Comparison of ENCODE assay signal across 13 mouse cellular contexts in the genomic region with DNA sequence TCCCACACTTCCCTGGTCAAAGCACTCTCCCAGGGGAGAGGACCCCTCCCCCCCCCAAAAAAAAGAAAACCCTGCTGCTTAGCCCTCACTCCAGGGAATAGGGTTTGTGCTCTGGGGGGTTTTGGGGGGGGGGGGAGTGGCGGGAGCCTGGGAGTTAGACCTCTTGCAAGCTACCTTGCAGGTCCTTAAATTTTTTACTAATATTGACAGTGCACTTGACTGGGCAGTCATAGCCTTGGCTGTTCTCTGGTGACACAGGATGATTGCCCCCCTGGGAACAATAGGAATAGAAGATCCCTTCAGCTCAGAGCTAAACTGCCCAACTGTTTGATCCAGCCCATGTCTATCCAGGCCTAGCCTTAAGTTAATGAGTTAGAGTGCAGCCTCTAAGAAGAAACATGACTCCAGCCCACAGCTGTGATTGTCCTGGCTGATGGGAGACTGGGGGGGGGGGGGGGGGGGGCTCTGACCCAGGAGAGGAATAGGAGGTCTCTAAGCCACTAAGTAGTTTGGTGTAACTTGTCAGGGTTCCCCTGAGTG. TPM values are rescaled to one million over a fixed set of nuclear protein-coding genes. Genes with fewer than 3 reads are reported as not detected.
DNase-seq lines count a peak whose midpoint lies in the region; ATAC-seq lines count a peak whose summit lies in the region.
"Had no signal": no experiment of that assay in that cellular context is flagged by ENCODE, and none has a peak within 500 bp of the region (broad histone marks: within the 10 kb centered on the region; RNA-seq: fewer than 3 reads in every experiment).

No protein-coding gene starts in this region.

- H3K9me3 ChIP-seq in forebrain, embryonic 14.5 days (replicated peaks; ENCODE audit: control insufficient read depth, low read length) = no peaks in the 10 kb centered on the region
- no peaks in the 10 kb centered on the region for H3K9me3 ChIP-seq in forebrain, embryonic 11.5 days (ENCODE audit: control insufficient read depth, low read length)
- no peaks in the 10 kb centered on the region for H3K9me3 ChIP-seq in lung, embryonic 15.5 days
- H3K9me3 ChIP-seq in hindbrain, embryonic 14.5 days (ENCODE audit: control insufficient read depth, low read length) = no peaks in the 10 kb centered on the region
- H3K9me3 ChIP-seq in neural tube, embryonic 13.5 days = no peaks in the 10 kb centered on the region
- H3K9me3 ChIP-seq: heart, embryonic 13.5 days had no signal

- H3K9ac ChIP-seq in forebrain, embryonic 14.5 days (ENCODE audit: low read length) = no peak overlapping the region
- H3K9ac ChIP-seq in forebrain, embryonic 11.5 days (ENCODE audit: low read length) = no peak overlapping the region
- no peak overlapping the region for H3K9ac ChIP-seq in lung, embryonic 15.5 days
- H3K9ac ChIP-seq in hindbrain, embryonic 14.5 days = no peak overlapping the region
- H3K9ac ChIP-seq in neural tube, embryonic 13.5 days = peak overlapping the region; percentile 83
- H3K9ac ChIP-seq: heart, embryonic 13.5 days had no signal

- no peak overlapping the region for H3K27ac ChIP-seq in forebrain, embryonic 14.5 days (ENCODE audit: low read depth, low read length)
- H3K27ac ChIP-seq in forebrain, embryonic 11.5 days (ENCODE audit: low read depth, low read length) = no peak overlapping the region
- peak overlapping the region; percentile 56; the same call in 1 of the 2 replicates for H3K27ac ChIP-seq in lung, embryonic 15.5 days
- no peak overlapping the region for H3K27ac ChIP-seq in hindbrain, embryonic 14.5 days
- H3K27ac ChIP-seq in neural tube, embryonic 13.5 days (replicated peaks) = no peak overlapping the region
- H3K27ac ChIP-seq: heart, embryonic 13.5 days; macrophage had no signal

- no peak overlapping the region for H3K4me3 ChIP-seq in forebrain, embryonic 14.5 days (ENCODE audit: low read depth, low read length)
- H3K4me3 ChIP-seq in forebrain, embryonic 11.5 days (ENCODE audit: low read depth, low read length) = no peak overlapping the region
- no peak overlapping the region for H3K4me3 ChIP-seq in lung, embryonic 15.5 days
- peak overlapping the region; percentile 71 for H3K4me3 ChIP-seq in hindbrain, embryonic 14.5 days (replicated peaks; ENCODE audit: low read length)
- peak overlapping the region; percentile 65 for H3K4me3 ChIP-seq in neural tube, embryonic 13.5 days
- H3K4me3 ChIP-seq: heart, embryonic 13.5 days had no signal

- peaks cover 34% of the 10 kb centered on the region for H3K27me3 ChIP-seq in forebrain, embryonic 14.5 days (replicated peaks; ENCODE audit: control insufficient read depth, insufficient read depth, low read length)
- H3K27me3 ChIP-seq in forebrain, embryonic 11.5 days (ENCODE audit: control insufficient read depth, insufficient read depth, low read length) = peaks cover 32% of the 10 kb centered on the region
- H3K27me3 ChIP-seq in lung, embryonic 15.5 days = peaks cover 49% of the 10 kb centered on the region
- 0 out of 2 replicates have a peak, but pooled peaks cover 3% of the 10 kb centered on the region for H3K27me3 ChIP-seq in hindbrain, embryonic 14.5 days (ENCODE audit: control insufficient read depth, insufficient read depth, low read length)
- peaks cover 35% of the 10 kb centered on the region for H3K27me3 ChIP-seq in neural tube, embryonic 13.5 days

- peak overlapping the region; percentile 98 for H3K4me2 ChIP-seq in forebrain, embryonic 14.5 days (ENCODE audit: low read length)
- H3K4me2 ChIP-seq in forebrain, embryonic 11.5 days (ENCODE audit: low read depth, low read length, severe bottlenecking) = no peak overlapping the region
- H3K4me2 ChIP-seq in lung, embryonic 15.5 days = peak overlapping the region; percentile 91; the same call in 1 of the 2 replicates
- peak overlapping the region; percentile 96 for H3K4me2 ChIP-seq in hindbrain, embryonic 14.5 days (replicated peaks)
- H3K4me2 ChIP-seq in neural tube, embryonic 13.5 days = peak overlapping the region; percentile 98
- H3K4me2 ChIP-seq: liver, embryonic 11.5 days had no signal

- no peaks in the 10 kb centered on the region for H3K36me3 ChIP-seq in forebrain, embryonic 14.5 days (ENCODE audit: control insufficient read depth, insufficient read depth, low read length)
- no peaks in the 10 kb centered on the region for H3K36me3 ChIP-seq in forebrain, embryonic 11.5 days (ENCODE audit: control insufficient read depth, insufficient read depth, low read length)
- no peaks in the 10 kb centered on the region for H3K36me3 ChIP-seq in lung, embryonic 15.5 days
- no peaks in the 10 kb centered on the region for H3K36me3 ChIP-seq in hindbrain, embryonic 14.5 days (replicated peaks; ENCODE audit: control insufficient read depth, insufficient read depth)
- H3K36me3 ChIP-seq in neural tube, embryonic 13.5 days = no peaks in the 10 kb centered on the region
- H3K36me3 ChIP-seq: heart, embryonic 13.5 days had no signal

- ATAC-seq in forebrain, embryonic 14.5 days = no peak
- ATAC-seq in forebrain, embryonic 11.5 days (replicated peaks; ENCODE audit: low FRiP score) = no peak
- peak; percentile 59 for ATAC-seq in lung, embryonic 15.5 days (ENCODE audit: borderline replicate concordance, extremely low read depth, low FRiP score, low TSS enrichment)
- ATAC-seq in hindbrain, embryonic 14.5 days (ENCODE audit: low FRiP score) = no peak
- no peak for ATAC-seq in neural tube, embryonic 13.5 days (ENCODE audit: low read depth)

- 18% methylated on average over 1 of the region's 1 CpGs for WGBS in forebrain, embryonic 14.5 days
- WGBS in forebrain, embryonic 11.5 days = 11% methylated on average over 1 of the region's 1 CpGs
- WGBS in lung, embryonic 15.5 days = 40% methylated on average over 1 of the region's 1 CpGs
- WGBS in hindbrain, embryonic 14.5 days = 7% methylated on average over 1 of the region's 1 CpGs
- WGBS in neural tube, embryonic 13.5 days = 0% methylated on average over 1 of the region's 1 CpGs

- no peak for DNase-seq in forebrain, embryonic 14.5 days (ENCODE audit: low spot score)
- DNase-seq in forebrain, embryonic 11.5 days (ENCODE audit: low spot score) = no peak
- DNase-seq in lung, adult 18-20 months = no peak
- DNase-seq in hindbrain, embryonic 14.5 days (ENCODE audit: low spot score) = no peak
- no peak for DNase-seq in ovary, adult 18-20 months (ENCODE audit: low spot score)
- DNase-seq in cerebellum, postnatal 25 days = no peak
- DNase-seq: adrenal gland, postnatal 25 days; gastrocnemius, postnatal 36 days had no signal

- H3K4me1 ChIP-seq in forebrain, embryonic 14.5 days (ENCODE audit: control insufficient read depth, insufficient read depth, low read length) = peaks cover 9% of the 10 kb centered on the region; the same call in 1 of the 2 replicates
- peaks cover 9% of the 10 kb centered on the region for H3K4me1 ChIP-seq in forebrain, embryonic 11.5 days (replicated peaks; ENCODE audit: control insufficient read depth, insufficient read depth, low read length)
- H3K4me1 ChIP-seq in lung, embryonic 15.5 days = peaks cover 25% of the 10 kb centered on the region
- H3K4me1 ChIP-seq in hindbrain, embryonic 14.5 days (replicated peaks; ENCODE audit: control insufficient read depth, insufficient read depth, low read length) = peaks cover 16% of the 10 kb centered on the region
- H3K4me1 ChIP-seq in neural tube, embryonic 13.5 days (replicated peaks) = peaks cover 53% of the 10 kb centered on the region

RNA-seq across cellular contexts. Expression of gene Ptprt, which starts 1.6 kb away (rescaled TPM):
- 3.6 and 5.9 TPM in 2 replicates for polyA plus RNA-seq in forebrain, embryonic 14.5 days (2014; fragmentation: Nextera tagmentation; extraction: Ambion mirVana)
- 1.2 and 1.8 TPM in 2 replicates for polyA plus RNA-seq in forebrain, embryonic 11.5 days (2014; fragmentation: Nextera tagmentation; extraction: Ambion mirVana)
- polyA plus RNA-seq in lung, embryonic 15.5 days (2015; fragmentation: Nextera tagmentation; extraction: Ambion mirVana) = 1.5 and 1.6 TPM in 2 replicates
- 19.7 and 21.5 TPM in 2 replicates for polyA plus RNA-seq in hindbrain, embryonic 14.5 days (2014; fragmentation: Nextera tagmentation; extraction: Ambion mirVana)
- 6.6 and 8.1 TPM in 2 replicates for polyA plus RNA-seq in neural tube, embryonic 13.5 days (2015; fragmentation: Nextera tagmentation; extraction: Ambion mirVana)
- polyA plus RNA-seq: macrophage had no signal

Comparison
In these comparisons a context has a peak if more than half of its experiments do, and no peak if none do; other contexts are left out.
1. H3K4me3 ChIP-seq: peak in hindbrain, embryonic 14.5 days (single experiment) and neural tube, embryonic 13.5 days (single experiment); none in forebrain, embryonic 14.5 days (single experiment), forebrain, embryonic 11.5 days (single experiment) and lung, embryonic 15.5 days (single experiment).